Mouse (Mus musculus): ENCODE results near the gene Odf3. TPM values are rescaled to one million over a fixed set of nuclear protein-coding genes. Genes with fewer than 3 reads are reported as not detected.

Odf3 gene
- polyA plus RNA-seq, 1 experiment from 2014 or later = not detected

DNA sequence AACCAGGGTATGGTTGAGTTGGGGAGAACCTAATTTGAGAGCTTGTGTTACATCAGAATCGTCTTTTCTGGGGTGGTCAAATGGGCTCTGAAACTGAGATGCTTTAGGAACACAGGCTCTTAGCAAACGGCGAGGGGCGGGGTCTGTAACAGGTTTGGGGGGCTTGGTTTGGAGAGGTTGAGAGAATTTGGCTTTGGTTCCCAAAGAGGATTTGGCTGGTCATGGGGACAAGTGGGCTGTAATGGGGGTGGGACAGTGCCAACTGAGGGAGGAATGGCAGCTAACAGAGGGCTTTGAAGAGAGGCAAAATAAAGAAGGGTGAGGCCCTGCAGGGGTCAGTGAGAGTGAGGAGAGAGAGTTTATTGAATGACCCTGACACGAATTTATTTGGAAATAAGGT is 8.0 kb upstream of the Odf3 start:
- DNase-seq (ENCODE audit: low spot score) (no peak), ATAC-seq (ENCODE audit: low FRiP score) (no peak)
- Histone ChIP-seq H3K4me2 (replicated peaks; ENCODE audit: low read depth, low read length) (no peak overlapping the region), H3K36me3 (ENCODE audit: control insufficient read depth, insufficient read depth, low read length) (no peaks in the 10 kb centered on the region), H3K9me3 (ENCODE audit: control insufficient read depth, low read length) (no peaks in the 10 kb centered on the region), H3K27ac (ENCODE audit: low read depth, low read length) (no peak overlapping the region), H3K4me3 (ENCODE audit: low read depth, low read length) (no peak overlapping the region), H3K27me3 (ENCODE audit: control insufficient read depth, insufficient read depth, low read length) (no peaks in the 10 kb centered on the region; the same call in 1 of the 2 replicates), H3K9ac (ENCODE audit: low read depth, low read length) (no peak overlapping the region), H3K4me1 (replicated peaks; ENCODE audit: control insufficient read depth, insufficient read depth, low read length) (no peaks in the 10 kb centered on the region)
- 70% methylated on average over 5 of the region's 5 CpGs for WGBS

DNA sequence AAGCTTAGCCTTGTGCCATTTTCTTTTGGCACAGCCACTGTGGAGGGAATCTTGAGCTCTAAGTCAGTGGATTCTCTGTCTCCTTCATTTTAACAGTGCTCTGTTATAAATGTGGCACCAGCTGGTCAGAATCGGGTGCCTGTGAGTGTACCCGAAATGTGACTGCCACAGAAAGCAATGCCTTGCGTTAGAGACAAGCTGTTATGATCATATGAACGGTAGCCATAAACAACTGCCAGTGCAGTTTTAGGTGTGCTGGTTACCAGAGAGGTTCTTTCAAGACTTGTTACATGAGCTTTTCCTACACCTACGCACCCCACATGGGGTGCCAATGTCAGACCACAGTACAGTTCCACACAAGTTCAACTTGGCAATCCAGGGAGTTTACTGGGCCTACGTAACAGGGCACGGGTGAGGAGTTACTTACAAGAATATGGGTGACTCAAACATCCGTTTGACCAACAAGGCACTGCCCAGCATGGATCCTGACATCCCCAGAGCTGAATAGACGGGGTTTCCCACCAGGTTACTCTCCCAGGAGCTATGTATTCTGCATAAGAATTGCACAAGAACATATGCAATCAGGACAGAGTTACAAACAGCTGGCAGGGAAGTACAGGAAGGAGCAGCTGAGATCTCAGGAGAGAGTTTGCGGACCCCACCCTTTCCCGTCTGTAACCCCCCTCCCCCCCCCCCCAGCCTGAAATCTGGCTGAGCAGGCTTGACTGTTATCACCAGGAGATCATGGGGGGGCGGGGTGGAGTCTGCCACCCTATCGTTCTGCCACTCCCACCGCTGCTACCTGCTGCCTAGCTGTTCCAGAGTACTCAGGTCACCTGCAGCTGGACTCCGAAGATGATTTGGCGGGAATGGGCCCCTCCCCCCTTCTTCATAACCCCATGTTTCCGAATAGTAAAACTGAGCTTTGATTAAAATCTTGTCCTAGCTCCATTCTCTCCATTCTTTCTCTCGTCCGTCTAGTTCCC is 6.6 kb upstream of the Odf3 start:
- Histone ChIP-seq H3K4me3 (ENCODE audit: low read depth, low read length) (no peak overlapping the region), H3K4me2 (replicated peaks; ENCODE audit: low read depth, low read length) (no peak overlapping the region), H3K4me1 (replicated peaks; ENCODE audit: control insufficient read depth, insufficient read depth, low read length) (no peaks in the 10 kb centered on the region), H3K36me3 (ENCODE audit: control insufficient read depth, insufficient read depth, low read length) (no peaks in the 10 kb centered on the region), H3K9ac (ENCODE audit: low read depth, low read length) (no peak overlapping the region), H3K27me3 (ENCODE audit: control insufficient read depth, insufficient read depth, low read length) (no peaks in the 10 kb centered on the region; the same call in 1 of the 2 replicates), H3K9me3 (ENCODE audit: control insufficient read depth, low read length) (no peaks in the 10 kb centered on the region), H3K27ac (ENCODE audit: low read depth, low read length) (no peak overlapping the region)
- 39% methylated on average over 19 of the region's 19 CpGs for whole genome bisulfite sequencing
- ATAC-seq (ENCODE audit: low FRiP score) (no peak), DNase-seq (ENCODE audit: low spot score) (no peak)

DNA sequence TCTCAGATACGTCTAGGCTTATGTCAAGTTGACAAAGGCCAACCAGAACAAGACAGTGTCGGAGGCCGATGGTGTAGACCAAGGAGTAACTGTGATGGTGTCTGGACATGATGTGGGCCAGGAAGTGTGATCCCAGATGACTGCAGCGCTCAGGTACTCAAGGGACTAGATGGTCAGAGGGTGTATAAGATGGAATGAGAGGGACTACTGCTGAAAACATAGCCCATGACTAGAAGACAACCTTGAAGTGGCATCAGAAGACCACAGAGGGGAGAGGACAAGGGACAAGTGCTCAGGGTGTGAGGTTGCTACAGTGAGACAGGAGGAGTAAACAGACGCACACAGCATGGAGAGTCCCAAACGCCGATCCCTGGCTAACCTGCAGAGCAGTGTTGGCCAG is 3.8 kb upstream of the Odf3 start:
- Histone ChIP-seq H3K9me3 (ENCODE audit: control insufficient read depth, low read length) (no peaks in the 10 kb centered on the region), H3K4me2 (replicated peaks; ENCODE audit: low read depth, low read length) (no peak overlapping the region), H3K9ac (ENCODE audit: low read depth, low read length) (no peak overlapping the region), H3K4me3 (ENCODE audit: low read depth, low read length) (no peak overlapping the region), H3K27ac (ENCODE audit: low read depth, low read length) (no peak overlapping the region), H3K36me3 (ENCODE audit: control insufficient read depth, insufficient read depth, low read length) (no peaks in the 10 kb centered on the region), H3K27me3 (ENCODE audit: control insufficient read depth, insufficient read depth, low read length) (no peaks in the 10 kb centered on the region; the same call in 1 of the 2 replicates), H3K4me1 (replicated peaks; ENCODE audit: control insufficient read depth, insufficient read depth, low read length) (no peaks in the 10 kb centered on the region)
- WGBS = 70% methylated on average over 7 of the region's 7 CpGs
- no peak for ATAC-seq (ENCODE audit: low FRiP score)
- DNase-seq (ENCODE audit: low spot score) = no peak

DNA sequence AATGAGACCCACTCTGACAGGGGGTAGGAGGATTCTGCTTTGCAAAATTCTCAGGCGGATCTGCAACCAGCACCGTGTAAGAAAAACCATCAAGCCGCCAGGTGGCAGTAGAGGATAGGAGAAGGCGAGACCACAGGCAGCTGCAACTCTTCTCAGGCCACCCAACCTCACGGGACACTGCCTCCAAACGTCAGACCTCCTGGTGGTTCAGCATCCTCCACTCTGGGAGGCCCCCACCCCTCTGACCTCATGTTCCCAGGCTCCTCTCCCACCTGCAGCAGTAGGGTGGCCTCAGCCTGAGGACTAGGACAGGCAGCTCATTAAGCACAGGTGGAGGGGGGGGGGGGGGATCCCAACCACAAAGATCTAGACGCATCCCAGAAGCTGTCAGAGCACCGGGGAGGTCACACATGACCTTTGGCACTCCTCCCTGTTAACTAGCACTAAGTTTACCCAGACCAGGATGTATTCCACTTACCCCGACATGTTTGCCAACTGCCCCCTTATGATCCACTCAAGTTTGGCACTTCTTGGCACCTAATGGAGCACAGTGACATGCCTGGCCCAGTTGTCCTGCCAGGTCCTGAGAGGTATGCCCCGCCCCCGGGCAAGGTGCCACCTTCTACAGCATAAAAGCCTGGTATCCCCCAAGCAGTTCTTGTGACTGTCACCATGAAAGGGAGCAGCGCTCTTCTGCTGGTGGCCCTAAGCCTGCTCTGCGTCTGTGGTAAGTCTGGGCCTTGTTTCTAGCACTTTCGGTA is 2.5 kb upstream of the Odf3 start, which contains the start of gene Scgb1c1:
Scgb1c1 (plus strand) TSS at position 643 of the 761 bp plus-strand sequence.
- Histone ChIP-seq H3K4me1 (replicated peaks; ENCODE audit: control insufficient read depth, insufficient read depth, low read length) (no peaks in the 10 kb centered on the region), H3K27me3 (ENCODE audit: control insufficient read depth, insufficient read depth, low read length) (no peaks in the 10 kb centered on the region; the same call in 1 of the 2 replicates), H3K9ac (ENCODE audit: low read depth, low read length) (no peak within 1 kb of the TSS), H3K9me3 (ENCODE audit: control insufficient read depth, low read length) (no peaks in the 10 kb centered on the region), H3K4me3 (ENCODE audit: low read depth, low read length) (no peak within 1 kb of the TSS), H3K27ac (ENCODE audit: low read depth, low read length) (no peak within 1 kb of the TSS), H3K4me2 (replicated peaks; ENCODE audit: low read depth, low read length) (no peak within 1 kb of the TSS), H3K36me3 (ENCODE audit: control insufficient read depth, insufficient read depth, low read length) (no peaks in the 10 kb centered on the region)
- ATAC-seq (ENCODE audit: low FRiP score) (peak; percentile 77), DNase-seq (ENCODE audit: low spot score) (peak; percentile 92)
- 34% methylated on average over 14 of the region's 14 CpGs for WGBS

DNA sequence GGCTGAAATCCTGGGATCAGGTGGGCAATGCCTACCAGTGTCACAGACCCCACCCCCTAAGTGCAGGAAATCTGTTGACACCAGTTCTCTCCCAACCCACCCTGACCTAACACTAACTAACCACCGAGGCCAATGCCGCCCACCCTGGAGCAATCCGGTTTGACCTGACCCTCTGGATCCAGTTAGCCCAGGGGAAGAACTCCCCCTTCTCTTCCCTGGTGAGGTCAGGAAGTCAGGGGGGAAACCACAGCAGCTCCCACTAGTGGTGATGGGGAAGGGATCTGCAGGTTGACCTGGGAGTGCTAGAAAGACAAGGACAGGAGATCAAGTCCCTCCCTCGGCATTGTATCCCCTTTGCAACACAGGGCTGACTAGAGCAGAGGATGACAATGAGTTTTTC is 1.9 kb upstream of the Odf3 start:
- Histone ChIP-seq H3K27me3 (ENCODE audit: control insufficient read depth, insufficient read depth, low read length) (no peaks in the 10 kb centered on the region; the same call in 1 of the 2 replicates), H3K36me3 (ENCODE audit: control insufficient read depth, insufficient read depth, low read length) (no peaks in the 10 kb centered on the region), H3K4me2 (replicated peaks; ENCODE audit: low read depth, low read length) (no peak overlapping the region), H3K9ac (ENCODE audit: low read depth, low read length) (no peak overlapping the region), H3K4me1 (replicated peaks; ENCODE audit: control insufficient read depth, insufficient read depth, low read length) (no peaks in the 10 kb centered on the region), H3K9me3 (ENCODE audit: control insufficient read depth, low read length) (no peaks in the 10 kb centered on the region), H3K27ac (ENCODE audit: low read depth, low read length) (no peak overlapping the region), H3K4me3 (ENCODE audit: low read depth, low read length) (no peak overlapping the region)
- no peak for ATAC-seq (ENCODE audit: low FRiP score)
- 67% methylated on average over 4 of the region's 4 CpGs for WGBS
- DNase-seq (ENCODE audit: low spot score) = no peak

DNA sequence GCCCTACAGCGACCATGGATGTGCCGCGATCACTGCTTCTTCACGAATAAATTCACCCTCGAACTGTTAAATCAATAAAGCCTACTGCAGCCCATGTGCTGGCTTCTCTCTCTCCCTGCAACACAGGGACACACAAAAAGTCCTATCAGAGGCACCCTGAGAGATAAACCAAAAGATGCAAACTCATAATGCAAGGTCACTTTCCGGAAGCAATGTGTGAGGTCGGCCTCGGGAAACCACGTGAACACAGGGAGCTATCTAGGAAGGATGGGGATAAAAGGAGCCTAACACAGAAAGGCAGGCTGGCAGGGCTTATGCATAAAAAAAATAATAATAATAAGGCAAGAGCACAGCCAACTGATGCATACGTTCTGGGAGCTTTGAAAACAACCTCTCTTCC is 929 bp upstream of the Odf3 start:
- no peak overlapping the region for H3K9ac ChIP-seq (ENCODE audit: low read depth, low read length)
- no peaks in the 10 kb centered on the region for H3K36me3 ChIP-seq (ENCODE audit: control insufficient read depth, insufficient read depth, low read length)
- H3K4me2 ChIP-seq (replicated peaks; ENCODE audit: low read depth, low read length) = no peak overlapping the region
- H3K27me3 ChIP-seq (ENCODE audit: control insufficient read depth, insufficient read depth, low read length) = no peaks in the 10 kb centered on the region; the same call in 1 of the 2 replicates
- no peak for ATAC-seq (ENCODE audit: low FRiP score)
- no peak for DNase-seq (ENCODE audit: low spot score)
- no peak overlapping the region for H3K27ac ChIP-seq (ENCODE audit: low read depth, low read length)
- no peaks in the 10 kb centered on the region for H3K4me1 ChIP-seq (replicated peaks; ENCODE audit: control insufficient read depth, insufficient read depth, low read length)
- WGBS = 88% methylated on average over 10 of the region's 10 CpGs
- no peaks in the 10 kb centered on the region for H3K9me3 ChIP-seq (ENCODE audit: control insufficient read depth, low read length)
- H3K4me3 ChIP-seq (ENCODE audit: low read depth, low read length) = no peak overlapping the region

DNA sequence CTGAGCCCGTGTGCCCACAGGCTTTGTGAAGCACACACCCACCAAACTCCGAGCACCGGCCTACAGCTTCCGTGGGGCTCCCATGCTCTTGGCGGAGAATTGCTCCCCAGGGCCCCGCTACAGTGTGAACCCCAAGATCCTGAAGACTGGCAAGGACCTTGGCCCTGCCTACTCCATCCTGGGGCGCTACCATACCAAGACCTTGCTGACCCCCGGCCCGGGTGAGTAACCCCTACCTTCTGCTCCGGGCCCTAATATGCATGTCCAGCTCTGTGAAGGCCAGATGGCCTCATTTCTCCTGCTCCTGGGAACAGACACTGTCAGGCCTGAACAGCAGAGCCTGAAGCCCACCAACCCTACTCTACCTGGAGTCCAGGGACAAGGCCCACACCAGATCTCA is 986 bp downstream of the Odf3 start:
- Histone ChIP-seq H3K4me3 (ENCODE audit: low read depth, low read length) (no peak overlapping the region), H3K4me2 (replicated peaks; ENCODE audit: low read depth, low read length) (no peak overlapping the region), H3K36me3 (ENCODE audit: control insufficient read depth, insufficient read depth, low read length) (no peaks in the 10 kb centered on the region), H3K27ac (ENCODE audit: low read depth, low read length) (no peak overlapping the region), H3K4me1 (replicated peaks; ENCODE audit: control insufficient read depth, insufficient read depth, low read length) (no peaks in the 10 kb centered on the region), H3K27me3 (ENCODE audit: control insufficient read depth, insufficient read depth, low read length) (no peaks in the 10 kb centered on the region), H3K9me3 (ENCODE audit: control insufficient read depth, low read length) (no peaks in the 10 kb centered on the region), H3K9ac (ENCODE audit: low read depth, low read length) (no peak overlapping the region)
- ATAC-seq (ENCODE audit: low FRiP score) = no peak
- 90% methylated on average over 10 of the region's 10 CpGs for WGBS
- DNase-seq (ENCODE audit: low spot score) = no peak

DNA sequence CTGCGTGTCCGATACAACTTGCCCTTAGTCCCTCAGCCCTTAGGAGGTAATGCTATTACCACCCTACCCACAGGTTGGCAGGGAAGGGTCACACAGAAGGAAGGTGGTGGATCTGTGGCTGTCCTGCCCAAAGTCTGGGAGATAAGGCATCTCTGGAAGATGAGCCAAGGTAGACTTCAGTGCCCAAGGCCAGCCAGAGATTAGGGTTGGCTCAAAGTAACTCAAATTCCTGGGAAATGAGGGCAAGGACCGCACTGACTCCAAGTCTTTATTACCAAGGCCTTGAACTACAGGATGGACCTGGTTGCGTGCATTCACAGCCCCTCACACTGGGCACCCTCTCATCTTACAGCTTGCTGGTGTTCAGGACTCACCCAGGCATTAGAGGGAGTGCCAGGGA is 4.3 kb downstream of the Odf3 start:
- Histone ChIP-seq H3K4me3 (ENCODE audit: low read depth, low read length) (no peak overlapping the region), H3K27me3 (ENCODE audit: control insufficient read depth, insufficient read depth, low read length) (no peaks in the 10 kb centered on the region), H3K36me3 (ENCODE audit: control insufficient read depth, insufficient read depth, low read length) (no peaks in the 10 kb centered on the region), H3K9ac (ENCODE audit: low read depth, low read length) (no peak overlapping the region), H3K4me2 (replicated peaks; ENCODE audit: low read depth, low read length) (no peak overlapping the region), H3K9me3 (ENCODE audit: control insufficient read depth, low read length) (no peaks in the 10 kb centered on the region), H3K27ac (ENCODE audit: low read depth, low read length) (no peak overlapping the region), H3K4me1 (replicated peaks; ENCODE audit: control insufficient read depth, insufficient read depth, low read length) (peaks cover 3% of the 10 kb centered on the region; the same call in 1 of the 2 replicates)
- WGBS = 95% methylated on average over 4 of the region's 4 CpGs
- DNase-seq (ENCODE audit: low spot score) = no peak
- ATAC-seq (ENCODE audit: low FRiP score) = no peak
